Mouse (Mus musculus) left cerebral cortex, adult 18-20 months (tissue): ENCODE results near the gene 4632433K11Rik. TPM values are rescaled to one million over a fixed set of nuclear protein-coding genes. Genes with fewer than 3 reads are reported as not detected.

Experiments
- DNase-seq, 2 experiments: peaks; one replicate each; pipeline ENCODE4 v3.0.0; 2021 to 2022; ENCODE audit warnings: low spot score in 2 of 2, mixed read lengths in 1 of 2
- total RNA-seq, 2 experiments: library from RNA; stranded (reverse); gene quantifications; 2 replicates each; pipeline ENCODE4 v1.2.3; 2021

The 4632433K11Rik gene
- total RNA-seq, 2 experiments from 2014 or later = not detected

DNA sequence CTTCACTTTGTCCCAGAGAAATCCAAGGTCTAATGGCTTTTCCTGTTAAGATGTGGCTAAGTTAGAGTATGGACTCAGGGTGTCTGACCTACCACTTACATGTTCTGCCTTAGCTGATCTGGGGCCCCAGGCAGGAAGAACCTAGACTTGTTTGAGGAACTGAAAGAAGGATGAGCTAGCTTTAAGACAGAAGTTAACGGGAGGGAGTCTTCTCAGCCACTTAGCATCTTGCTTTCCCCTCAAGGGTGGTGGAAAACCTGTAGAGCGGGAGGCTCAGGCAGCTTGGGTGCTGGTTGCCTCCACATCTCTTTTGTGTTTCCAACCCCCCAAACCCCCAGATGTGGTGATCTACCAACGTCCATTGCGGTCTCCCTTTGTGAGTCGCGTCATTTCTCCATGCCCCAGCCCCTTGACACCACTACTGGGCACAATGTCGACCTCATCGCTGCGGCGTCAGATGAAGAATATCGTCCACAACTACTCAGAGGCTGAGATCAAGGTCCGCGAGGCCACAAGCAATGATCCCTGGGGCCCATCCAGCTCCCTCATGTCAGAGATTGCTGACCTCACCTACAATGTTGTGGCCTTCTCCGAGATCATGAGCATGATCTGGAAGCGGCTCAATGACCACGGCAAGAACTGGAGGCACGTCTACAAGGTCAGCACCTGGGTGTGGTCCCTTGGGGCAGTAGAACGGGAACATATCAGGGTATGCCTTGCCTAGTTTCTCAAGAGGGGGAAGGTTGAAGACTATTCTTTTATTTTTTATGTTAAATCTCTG, 49.6 kb downstream of the 4632433K11Rik start:
- DNase-seq = no peak

Other genes with a start within 250 kb of the 4632433K11Rik start
- gene Tmem238, start 244.5 kb upstream of the 4632433K11Rik start, total RNA-seq = 1 to 10 TPM; 2.0 to 3.1 TPM
- 100 to 1,000 TPM; 439 to 453 TPM for gene Rpl28, start 241.2 kb upstream of the 4632433K11Rik start, total RNA-seq
- 100 to 1,000 TPM; 101 to 108 TPM for gene Ube2s, start 221.5 kb upstream of the 4632433K11Rik start, total RNA-seq
- 100 to 1,000 TPM; 102 to 115 TPM for gene Shisa7, start 189.4 kb upstream of the 4632433K11Rik start, total RNA-seq
- gene Isoc2b, start 163.9 kb upstream of the 4632433K11Rik start, total RNA-seq = 1 to 10 TPM; 4.5 to 5.9 TPM
- 10 to 100 TPM; 14.2 to 14.8 TPM for gene Isoc2a, start 157.0 kb upstream of the 4632433K11Rik start, total RNA-seq
- under 1 TPM in 1 of 2 experiments, not detected in 1; 0.46 TPM for gene Gm36210, start 127.6 kb upstream of the 4632433K11Rik start, total RNA-seq
- 10 to 100 TPM; 14.7 to 15.9 TPM for gene Zfp628, start 118.9 kb upstream of the 4632433K11Rik start, total RNA-seq
- gene Nat14, start 112.1 kb upstream of the 4632433K11Rik start, total RNA-seq = 100 to 1,000 TPM; 104 TPM
- gene Ssc5d, start 108.3 kb upstream of the 4632433K11Rik start, total RNA-seq = 1 to 10 TPM; 2.6 to 3.3 TPM
- under 1 TPM; 0.26 to 0.45 TPM for gene Sbk2, start 69.7 kb upstream of the 4632433K11Rik start, total RNA-seq
- under 1 TPM; 0.58 to 0.91 TPM for gene Sbk3, start 63.0 kb upstream of the 4632433K11Rik start, total RNA-seq
- 10 to 100 TPM; 25.1 to 27.8 TPM for gene Zfp579, start 38.0 kb upstream of the 4632433K11Rik start, total RNA-seq
- gene Zfp524, start 19.7 kb upstream of the 4632433K11Rik start, total RNA-seq = 1 to 10 TPM; 7.4 to 7.8 TPM
- 10 to 100 TPM; 23.3 to 25.7 TPM for gene Fiz1, start 19.4 kb upstream of the 4632433K11Rik start, total RNA-seq
- not detected for gene Gm44973, start 18.6 kb upstream of the 4632433K11Rik start, total RNA-seq
- 10 to 100 TPM; 34.9 to 35.5 TPM for gene Zfp865, start 13.7 kb upstream of the 4632433K11Rik start, total RNA-seq
- 10 to 100 TPM; 57.3 to 59.7 TPM for gene Ccdc106, start 13.6 kb upstream of the 4632433K11Rik start, total RNA-seq
- gene Zfp784, start 4.3 kb downstream of the 4632433K11Rik start, total RNA-seq = 1 to 10 TPM; 4.4 to 4.8 TPM
- gene Zfp580, start 17.4 kb downstream of the 4632433K11Rik start, total RNA-seq = 10 to 100 TPM; 27.8 to 31.0 TPM
- 100 to 1,000 TPM; 176 to 181 TPM for gene U2af2, start 28.0 kb downstream of the 4632433K11Rik start, total RNA-seq
- 100 to 1,000 TPM; 482 to 504 TPM for gene Epn1, start 46.1 kb downstream of the 4632433K11Rik start, total RNA-seq
- gene Rfpl4, start 82.8 kb downstream of the 4632433K11Rik start, total RNA-seq = not detected
- gene Rasl2-9, start 91.8 kb downstream of the 4632433K11Rik start, total RNA-seq = under 1 TPM; 0.49 to 0.68 TPM
- not detected for gene Vmn1r55, start 115.6 kb downstream of the 4632433K11Rik start, total RNA-seq
- not detected for gene Vmn1r56, start 162.6 kb downstream of the 4632433K11Rik start, total RNA-seq
- not detected for gene Vmn1r57, start 184.4 kb downstream of the 4632433K11Rik start, total RNA-seq